Mouse (Mus musculus): Measurements from ENCODE around the gene Lpin3. TPM values are rescaled to one million over a fixed set of nuclear protein-coding genes. Genes with fewer than 3 reads are reported as not detected.

Gene Lpin3
- polyA plus RNA-seq, 1 experiment from 2014 or later: 0.52 TPM

Other genes starting within 250 kb of the Lpin3 start
- 55.7 and 60.3 TPM in 2 replicates for gene Top1, start 234.8 kb upstream of the Lpin3 start, polyA plus RNA-seq (2015; fragmentation: Nextera tagmentation; extraction: Ambion mirVana)
- gene Plcg1, start 149.4 kb upstream of the Lpin3 start, polyA plus RNA-seq (2015; fragmentation: Nextera tagmentation; extraction: Ambion mirVana): 4.4 and 5.5 TPM in 2 replicates
- 2.5 and 3.2 TPM in 2 replicates for gene Zhx3, start 7.7 kb upstream of the Lpin3 start, polyA plus RNA-seq (2015; fragmentation: Nextera tagmentation; extraction: Ambion mirVana)
- gene Emilin3, start 31.7 kb downstream of the Lpin3 start, polyA plus RNA-seq (2015; fragmentation: Nextera tagmentation; extraction: Ambion mirVana): 0.20 and 0.32 TPM in 2 replicates
- gene Chd6, start 228.4 kb downstream of the Lpin3 start, polyA plus RNA-seq (2015; fragmentation: Nextera tagmentation; extraction: Ambion mirVana): 3.6 and 4.7 TPM in 2 replicates